Mouse (Mus musculus): ENCODE data around the gene Tmprss5. TPM values are rescaled to one million over a fixed set of nuclear protein-coding genes. Genes with fewer than 3 reads are reported as not detected.

The Tmprss5 gene
- total and polyA plus RNA-seq, 3 experiments = not detected

DNA sequence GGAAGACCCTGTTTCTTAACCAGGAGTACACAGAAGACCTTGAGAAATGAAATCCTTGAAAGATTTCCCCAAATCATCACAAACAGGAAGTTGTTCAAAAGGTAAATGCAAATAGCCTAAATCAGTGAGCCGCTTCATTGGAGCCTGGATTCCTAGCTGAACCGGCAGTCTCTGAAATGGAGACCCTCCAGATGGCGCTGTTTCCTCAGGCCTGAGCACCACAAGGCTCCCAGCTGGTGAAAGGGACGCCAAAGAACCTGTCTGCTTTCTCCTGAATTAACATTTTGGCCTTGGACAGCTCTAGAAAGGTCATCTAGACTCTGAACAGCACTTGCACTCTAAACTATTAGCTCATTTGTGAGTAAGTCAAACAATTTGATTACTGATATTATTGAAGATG, 501 bp downstream of the Tmprss5 start:
- H3K9me3 ChIP-seq (replicated peaks; ENCODE audit: insufficient read depth, low read length) = no peaks in the 10 kb centered on the region
- DNase-seq (ENCODE audit: low read depth, low spot score) = peak; percentile 71
- no peak overlapping the region for H3K9ac ChIP-seq (ENCODE audit: control insufficient read depth, low read depth, low read length, poor library complexity, severe bottlenecking)
- no peaks in the 10 kb centered on the region for H3K79me2 ChIP-seq (ENCODE audit: control insufficient read depth, insufficient read depth, low read length, poor library complexity)
- no peak overlapping the region for H3K4me3 ChIP-seq (ENCODE audit: control insufficient read depth in 1 of 2, insufficient read depth in 1 of 2, low read depth in 2 of 2, low read length in 2 of 2)
- peaks cover 0 to 1% of the 10 kb centered on the region in 2 experiments; a peak in 1 of 4 replicates for H3K36me3 ChIP-seq (ENCODE audit: control insufficient read depth in 1 of 2, insufficient read depth in 2 of 2, low read length in 2 of 2)
- no peak overlapping the region for H3K27ac ChIP-seq (ENCODE audit: control insufficient read depth, low read depth, low read length)
- H3K4me1 ChIP-seq (ENCODE audit: control insufficient read depth in 1 of 2, insufficient read depth in 2 of 2, low read length in 2 of 2) = no peaks in the 10 kb centered on the region
- no peak for TF ChIP-seq USF2 (IDR thresholded peaks at IDR 0.05; ENCODE audit: borderline replicate concordance in 1 of 2, insufficient read depth in 1 of 2, low read depth in 1 of 2, low read length in 2 of 2)
- no peak for TF ChIP-seq BHLHE40 (IDR thresholded peaks at IDR 0.05; ENCODE audit: borderline replicate concordance, low read depth, low read length)
- peak; percentile 78 for TF ChIP-seq SMC3 (IDR thresholded peaks at IDR 0.05; ENCODE audit: low read depth, low read length)
- TF ChIP-seq MEF2A (IDR thresholded peaks at IDR 0.05; ENCODE audit: extremely low read depth, insufficient replicate concordance, low read depth, low read length, poor library complexity, severe bottlenecking) = no peak
- peak; percentile 53 for TF ChIP-seq ZC3H11A (IDR thresholded peaks at IDR 0.05; ENCODE audit: low read depth, low read length)
- peak; percentile 73 for TF ChIP-seq RAD21 (IDR thresholded peaks at IDR 0.05; ENCODE audit: low read depth, low read length)
- no peak for TF ChIP-seq GATA1 (IDR thresholded peaks at IDR 0.05; ENCODE audit: low read depth, low read length)
- TF ChIP-seq NELFE (IDR thresholded peaks at IDR 0.05; ENCODE audit: low read depth, low read length) = no peak
- no peak for TF ChIP-seq MAFK (IDR thresholded peaks at IDR 0.05; ENCODE audit: borderline replicate concordance, low read depth, low read length)
- peak; percentile 63 to 82 (median 79) for TF ChIP-seq CTCF (IDR thresholded peaks at IDR 0.05 in 2 of 3, conservative IDR thresholded peaks at IDR 0.05 in 1 of 3; ENCODE audit: control insufficient read depth in 1 of 3, insufficient read depth in 1 of 3, low read depth in 2 of 3, low read length in 3 of 3, poor library complexity in 1 of 3, severe bottlenecking in 1 of 3)
- TF ChIP-seq MXI1 (IDR thresholded peaks at IDR 0.05; ENCODE audit: low read depth, low read length) = no peak
- H3K27me3 ChIP-seq (ENCODE audit: control insufficient read depth in 1 of 2, insufficient read depth in 2 of 2, low read length in 2 of 2) = no peaks in the 10 kb centered on the region

GRCm38 (mm10) chr9:49087317-49087716, 6.3 kb downstream of the Tmprss5 start:
- no peaks in the 10 kb centered on the region for H3K4me1 ChIP-seq (ENCODE audit: control insufficient read depth in 1 of 2, insufficient read depth in 2 of 2, low read length in 2 of 2)
- no peaks in the 10 kb centered on the region for H3K79me2 ChIP-seq (ENCODE audit: control insufficient read depth, insufficient read depth, low read length, poor library complexity)
- no peak overlapping the region for H3K4me3 ChIP-seq (ENCODE audit: control insufficient read depth in 1 of 2, insufficient read depth in 1 of 2, low read depth in 2 of 2, low read length in 2 of 2)
- H3K9me3 ChIP-seq (replicated peaks; ENCODE audit: insufficient read depth, low read length) = no peaks in the 10 kb centered on the region
- H3K9ac ChIP-seq (ENCODE audit: control insufficient read depth, low read depth, low read length, poor library complexity, severe bottlenecking) = no peak overlapping the region
- DNase-seq (ENCODE audit: low read depth, low spot score) = no peak
- no peak overlapping the region for H3K27ac ChIP-seq (ENCODE audit: control insufficient read depth, low read depth, low read length)
- TF ChIP-seq ZKSCAN1 (IDR thresholded peaks at IDR 0.05; ENCODE audit: low read depth, low read length) (no peak), HCFC1 (IDR thresholded peaks at IDR 0.05; ENCODE audit: low read depth, low read length) (no peak), ELF1 (IDR thresholded peaks at IDR 0.05; ENCODE audit: low read depth, low read length) (no peak), SIN3A (IDR thresholded peaks at IDR 0.05; ENCODE audit: low read length) (no peak), ETS1 (IDR thresholded peaks at IDR 0.05; ENCODE audit: low read depth, low read length) (no peak), KAT2A (conservative IDR thresholded peaks at IDR 0.05; ENCODE audit: low read depth, low read length) (no peak), USF2 (IDR thresholded peaks at IDR 0.05; ENCODE audit: borderline replicate concordance in 1 of 2, insufficient read depth in 1 of 2, low read depth in 1 of 2, low read length in 2 of 2) (no peak), MYC (IDR thresholded peaks at IDR 0.05; ENCODE audit: low read depth, low read length) (no peak), BHLHE40 (IDR thresholded peaks at IDR 0.05; ENCODE audit: borderline replicate concordance, low read depth, low read length) (no peak), GABPA (IDR thresholded peaks at IDR 0.05; ENCODE audit: low read depth, low read length) (no peak), JUND (IDR thresholded peaks at IDR 0.05; ENCODE audit: low read depth, low read length) (no peak), TAL1 (IDR thresholded peaks at IDR 0.05; ENCODE audit: low read length) (no peak), MAX (IDR thresholded peaks at IDR 0.05; ENCODE audit: low read length) (no peak), E2F4 (IDR thresholded peaks at IDR 0.05; ENCODE audit: borderline replicate concordance, low read depth, low read length) (no peak), MAZ (IDR thresholded peaks at IDR 0.05; ENCODE audit: low read depth, low read length) (no peak), TBP (IDR thresholded peaks at IDR 0.05; ENCODE audit: low read depth, low read length) (no peak)
- H3K27me3 ChIP-seq (ENCODE audit: control insufficient read depth in 1 of 2, insufficient read depth in 2 of 2, low read length in 2 of 2) = no peaks in the 10 kb centered on the region
- H3K36me3 ChIP-seq (ENCODE audit: control insufficient read depth in 1 of 2, insufficient read depth in 2 of 2, low read length in 2 of 2) = no peaks in the 10 kb centered on the region

Measured in MEL (cell line).